Comparison of ENCODE assay signal across 11 mouse cellular contexts in the genomic region with DNA sequence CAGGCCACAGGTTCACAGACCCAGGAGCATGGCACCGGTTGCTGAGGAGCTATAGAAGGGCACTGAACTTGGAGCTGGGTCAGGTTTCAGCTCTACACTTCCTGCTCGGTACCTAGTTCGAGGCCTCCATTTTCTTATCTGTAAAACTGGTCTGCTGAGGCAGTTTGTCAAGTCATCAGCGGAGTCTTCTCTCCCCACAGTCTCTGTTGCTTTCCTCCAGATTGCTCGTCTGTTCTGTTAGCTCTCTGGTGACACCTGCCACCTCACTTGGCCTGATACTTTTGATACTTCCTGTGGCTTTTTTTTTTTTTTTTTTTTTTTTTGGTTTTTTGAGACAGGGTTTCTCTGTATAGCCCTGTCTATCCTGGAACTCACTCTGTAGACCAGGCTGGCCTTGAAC.
DNase-seq lines count a peak whose midpoint lies in the region; ATAC-seq and TF ChIP-seq lines count a peak whose summit lies in the region.
"Had no signal": no experiment of that assay in that cellular context is flagged by ENCODE, and none has a peak within 500 bp of the region (broad histone marks: within the 10 kb centered on the region; RNA-seq: fewer than 3 reads in every experiment).

No protein-coding gene starts in this region.

- no peak overlapping the region for H3K4me2 ChIP-seq in heart, postnatal 0 days (ENCODE audit: low read depth, low read length)
- H3K4me2 ChIP-seq in liver, embryonic 15.5 days, result no peak overlapping the region

- no peak overlapping the region for H3K9ac ChIP-seq in heart, postnatal 0 days (replicated peaks; ENCODE audit: low read depth, low read length)
- no peak overlapping the region for H3K9ac ChIP-seq in liver, embryonic 15.5 days

- H3K4me1 ChIP-seq in heart, postnatal 0 days (ENCODE audit: control insufficient read depth, insufficient read depth), result peaks cover 21% of the 10 kb centered on the region
- peaks cover 28% of the 10 kb centered on the region for H3K4me1 ChIP-seq in liver, embryonic 15.5 days (replicated peaks)

- DNase-seq in heart, postnatal 0 days (ENCODE audit: low spot score), result no peak
- no peak for DNase-seq in heart, adult 18-20 months
- peak; percentile 72 for DNase-seq in thymus, postnatal 0 days (ENCODE audit: low spot score)
- no peak for DNase-seq in thymus, postnatal 10 days (ENCODE audit: low spot score in 2 of 2)
- no peak for DNase-seq in cerebellum, postnatal 10 days
- DNase-seq: adrenal gland, postnatal 10 days; kidney, postnatal 25 days had no signal

- H3K36me3 ChIP-seq in heart, postnatal 0 days (replicated peaks; ENCODE audit: control insufficient read depth, insufficient read depth, low read length), result peaks cover 21% of the 10 kb centered on the region
- no peaks in the 10 kb centered on the region for H3K36me3 ChIP-seq in liver, embryonic 15.5 days (replicated peaks)

- no peak for ATAC-seq in heart, postnatal 0 days (ENCODE audit: insufficient read depth, low read depth)
- peak; percentile 64; the same call in 1 of the 2 replicates for ATAC-seq in liver, embryonic 15.5 days (ENCODE audit: insufficient read depth)
- ATAC-seq in granulocyte monocyte progenitor cell, adult 5-6 weeks (replicated peaks; ENCODE audit: poor library complexity, severe bottlenecking), result no peak
- ATAC-seq: intestine, embryonic 16.5 days had no signal

- H3K4me3 ChIP-seq in heart, postnatal 0 days (ENCODE audit: low read depth, low read length), result no peak overlapping the region
- H3K4me3 ChIP-seq in liver, embryonic 15.5 days (replicated peaks), result no peak overlapping the region

- TF ChIP-seq EP300 in heart, postnatal 0 days (IDR thresholded peaks at IDR 0.05; ENCODE audit: low read depth), result no peak

- TF ChIP-seq CTCF in heart, postnatal 0 days (IDR thresholded peaks at IDR 0.05; ENCODE audit: low read depth), result no peak

- WGBS in heart, postnatal 0 days, result 62% methylated on average over 5 of the region's 5 CpGs
- WGBS in liver, embryonic 15.5 days (ENCODE audit: insufficient replicate concordance), result 17% methylated on average over 5 of the region's 5 CpGs

- peak overlapping the region; percentile 68 for H3K27ac ChIP-seq in heart, postnatal 0 days (ENCODE audit: low read depth)
- H3K27ac ChIP-seq in liver, embryonic 15.5 days (replicated peaks), result no peak overlapping the region
- H3K27ac ChIP-seq: macrophage had no signal

- H3K27me3 ChIP-seq in heart, postnatal 0 days (ENCODE audit: control insufficient read depth, insufficient read depth, low read length), result no peaks in the 10 kb centered on the region
- H3K27me3 ChIP-seq in liver, embryonic 15.5 days, result no peaks in the 10 kb centered on the region

- H3K9me3 ChIP-seq in heart, postnatal 0 days (replicated peaks; ENCODE audit: control insufficient read depth, low read length), result no peaks in the 10 kb centered on the region
- H3K9me3 ChIP-seq in liver, embryonic 15.5 days (replicated peaks), result no peaks in the 10 kb centered on the region
